28 mouse cellular contexts compared by ENCODE assay signal in genomic region chr9:67864011-67864410, GRCm38 (mm10). TPM values are rescaled to one million over a fixed set of nuclear protein-coding genes. Genes with fewer than 3 reads are reported as not detected.
DNase-seq lines count a peak whose midpoint lies in the region; ATAC-seq and TF ChIP-seq lines count a peak whose summit lies in the region.
"Had no signal": no experiment of that assay in that cellular context is flagged by ENCODE, and none has a peak within 500 bp of the region (broad histone marks: within the 10 kb centered on the region; RNA-seq: fewer than 3 reads in every experiment).

No protein-coding gene starts in this region.

- DNase-seq in adrenal gland, postnatal 14 days: peak; percentile 61
- no peak for DNase-seq in adrenal gland, adult 18-20 months (ENCODE audit: low spot score in 2 of 2)
- peak; percentile 75 for DNase-seq in liver, adult 2 months (ENCODE audit: extremely low read depth, low read depth, low spot score)
- DNase-seq in liver, embryonic 11.5 days (ENCODE audit: low spot score): no peak
- peak; percentile 39 to 53 for DNase-seq in adrenal gland, postnatal 36 days
- DNase-seq in liver, postnatal 0 days: no peak
- no peak for DNase-seq in embryonic facial prominence, embryonic 10.5 days (ENCODE audit: low spot score)
- no peak for DNase-seq in cerebellum, postnatal 14 days
- DNase-seq: cerebellum, adult 8-10 months; heart, adult 2 months; layer of hippocampus, adult 9-11 months; lung, adult 18-20 months; thymus, postnatal 14 days had no signal

- peaks cover 9% of the 10 kb centered on the region; the same call in 1 of the 2 replicates for H3K36me3 ChIP-seq in liver, adult 2 months (ENCODE audit: control insufficient read depth, insufficient read depth, low read length)
- H3K36me3 ChIP-seq in liver, embryonic 11.5 days (ENCODE audit: control insufficient read depth, insufficient read depth, low read length): peaks cover 4% of the 10 kb centered on the region; the same call in 1 of the 2 replicates
- H3K36me3 ChIP-seq in liver, postnatal 0 days (replicated peaks; ENCODE audit: insufficient read depth, low read length): no peaks in the 10 kb centered on the region
- H3K36me3 ChIP-seq in embryonic facial prominence, embryonic 10.5 days (replicated peaks): 0 out of 2 replicates have a peak, but pooled peaks cover 2% of the 10 kb centered on the region
- H3K36me3 ChIP-seq: heart, embryonic 12.5 days; kidney, embryonic 15.5 days; neural tube, embryonic 13.5 days had no signal

- no peak for ATAC-seq in liver, embryonic 11.5 days (replicated peaks; ENCODE audit: low FRiP score)
- no peak for ATAC-seq in liver, postnatal 0 days
- ATAC-seq: forebrain, embryonic 16.5 days; intestine, postnatal 0 days; lung, postnatal 0 days; midbrain, embryonic 13.5 days had no signal

- WGBS in liver, adult 2 months: 16% methylated on average over 4 of the region's 4 CpGs
- 64% methylated on average over 4 of the region's 4 CpGs for WGBS in liver, embryonic 11.5 days
- WGBS in liver, postnatal 0 days (ENCODE audit: insufficient replicate concordance): 50% methylated on average over 4 of the region's 4 CpGs
- 51% methylated on average over 4 of the region's 4 CpGs for WGBS in embryonic facial prominence, embryonic 10.5 days

- peaks cover 20% of the 10 kb centered on the region for H3K4me1 ChIP-seq in liver, adult 2 months (ENCODE audit: control insufficient read depth, insufficient read depth, low read length)
- peaks cover 10% of the 10 kb centered on the region for H3K4me1 ChIP-seq in liver, embryonic 11.5 days (replicated peaks; ENCODE audit: control insufficient read depth, insufficient read depth, low read length)
- peaks cover 22% of the 10 kb centered on the region; the same call in 1 of the 2 replicates for H3K4me1 ChIP-seq in liver, postnatal 0 days (ENCODE audit: insufficient read depth)
- H3K4me1 ChIP-seq in embryonic facial prominence, embryonic 10.5 days: peaks cover 36% of the 10 kb centered on the region
- H3K4me1 ChIP-seq: heart, embryonic 12.5 days; midbrain, embryonic 13.5 days had no signal

- H3K79me2 ChIP-seq in liver, adult 2 months (ENCODE audit: control insufficient read depth, insufficient read depth, low read length): no peaks in the 10 kb centered on the region

- H3K9ac ChIP-seq in liver, adult 2 months (ENCODE audit: low read depth, low read length): no peak overlapping the region
- H3K9ac ChIP-seq in liver, embryonic 11.5 days (ENCODE audit: low read depth, low read length): no peak overlapping the region
- H3K9ac ChIP-seq in liver, postnatal 0 days (replicated peaks): no peak overlapping the region
- H3K9ac ChIP-seq: heart, embryonic 12.5 days; hindbrain, embryonic 14.5 days; kidney, embryonic 15.5 days; midbrain, embryonic 13.5 days; neural tube, embryonic 13.5 days had no signal

- TF ChIP-seq POLR2A in liver, adult 2 months (IDR thresholded peaks at IDR 0.05; ENCODE audit: extremely low read depth, insufficient read depth, low read length): no peak

- no peaks in the 10 kb centered on the region for H3K9me3 ChIP-seq in liver, embryonic 11.5 days (ENCODE audit: control insufficient read depth, low read length)
- no peaks in the 10 kb centered on the region for H3K9me3 ChIP-seq in liver, postnatal 0 days (ENCODE audit: low read length)
- H3K9me3 ChIP-seq in embryonic facial prominence, embryonic 10.5 days: no peaks in the 10 kb centered on the region
- H3K9me3 ChIP-seq: heart, embryonic 12.5 days; kidney, embryonic 15.5 days; midbrain, embryonic 13.5 days; neural tube, embryonic 13.5 days had no signal

- no peaks in the 10 kb centered on the region for H3K27me3 ChIP-seq in liver, adult 2 months (ENCODE audit: control insufficient read depth, insufficient read depth, low read length)
- H3K27me3 ChIP-seq in liver, embryonic 11.5 days (replicated peaks; ENCODE audit: control insufficient read depth, insufficient read depth, low read length): no peaks in the 10 kb centered on the region
- H3K27me3 ChIP-seq in liver, postnatal 0 days (ENCODE audit: insufficient read depth, low read length): no peaks in the 10 kb centered on the region
- H3K27me3 ChIP-seq in embryonic facial prominence, embryonic 10.5 days (replicated peaks; ENCODE audit: low read depth, poor library complexity, severe bottlenecking): no peaks in the 10 kb centered on the region
- H3K27me3 ChIP-seq: heart, embryonic 12.5 days; kidney, embryonic 15.5 days; midbrain, embryonic 13.5 days; neural tube, embryonic 13.5 days had no signal

- H3K4me3 ChIP-seq in liver, adult 2 months (ENCODE audit: insufficient read depth, low read depth, low read length): no peak overlapping the region
- H3K4me3 ChIP-seq in liver, embryonic 11.5 days (ENCODE audit: low read depth, low read length): no peak overlapping the region
- H3K4me3 ChIP-seq in liver, postnatal 0 days (ENCODE audit: low read depth, low read length): no peak overlapping the region
- no peak overlapping the region for H3K4me3 ChIP-seq in embryonic facial prominence, embryonic 10.5 days
- H3K4me3 ChIP-seq: erythroblast, embryonic 14.5 days; heart, adult 2 months; heart, embryonic 12.5 days; kidney, embryonic 15.5 days; midbrain, embryonic 13.5 days; neural tube, embryonic 13.5 days had no signal

- H3K27ac ChIP-seq in liver, adult 2 months (replicated peaks; ENCODE audit: insufficient read depth, low read depth, low read length): no peak overlapping the region
- H3K27ac ChIP-seq in liver, embryonic 11.5 days (ENCODE audit: low read depth, low read length): no peak overlapping the region; the same call in 1 of the 2 replicates
- H3K27ac ChIP-seq in liver, postnatal 0 days (ENCODE audit: low read depth): 0 out of 2 replicates have a peak overlapping the region, but pooled peaks have one; percentile 55
- no peak overlapping the region; the same call in 1 of the 2 replicates for H3K27ac ChIP-seq in embryonic facial prominence, embryonic 10.5 days (replicated peaks)
- H3K27ac ChIP-seq: heart, adult 2 months; hindbrain, embryonic 14.5 days; kidney, embryonic 15.5 days; macrophage; midbrain, embryonic 13.5 days; neural tube, embryonic 13.5 days had no signal

- H3K4me2 ChIP-seq in liver, embryonic 11.5 days: no peak overlapping the region
- H3K4me2 ChIP-seq in liver, postnatal 0 days (ENCODE audit: low read depth, low read length): 0 out of 2 replicates have a peak overlapping the region, but pooled peaks have one; percentile 7
- H3K4me2 ChIP-seq: heart, embryonic 12.5 days; hindbrain, embryonic 14.5 days; kidney, embryonic 15.5 days; midbrain, embryonic 13.5 days; neural tube, embryonic 13.5 days had no signal

- no peak for TF ChIP-seq CTCF in liver, adult 2 months (IDR thresholded peaks at IDR 0.05; ENCODE audit: low read depth, low read length)
- TF ChIP-seq CTCF in liver, postnatal 0 days (IDR thresholded peaks at IDR 0.05; ENCODE audit: low read depth): no peak

- no peak for TF ChIP-seq EP300 in liver, postnatal 0 days (IDR thresholded peaks at IDR 0.05; ENCODE audit: low read depth)

RNA-seq across cellular contexts. Expression of gene Vps13c, which starts 23.8 kb away (rescaled TPM):
- total RNA-seq in adrenal gland, postnatal 14 days (2021): 43.3 and 46.2 TPM in 2 replicates
- 10 to 100 TPM; 39.8 to 46.3 TPM for total RNA-seq in adrenal gland, adult 18-20 months (2021)
- total RNA-seq in liver, adult 2 months (2014; rRNA removed): 29.7 and 34.6 TPM in 2 replicates
- polyA plus RNA-seq in liver, adult 2 months (2012; rRNA removed): 4.8 and 4.9 TPM in 2 replicates
- polyA plus RNA-seq in liver, embryonic 11.5 days (2014; fragmentation: Nextera tagmentation; extraction: Ambion mirVana): 13.5 and 14.7 TPM in 2 replicates
- 10 to 100 TPM; 43.6 to 70.3 TPM for total RNA-seq in adrenal gland, postnatal 36 days (2021)
- polyA plus RNA-seq in liver, postnatal 0 days (2015; fragmentation: Nextera tagmentation; extraction: Ambion mirVana): 3.2 and 3.4 TPM in 2 replicates
- polyA plus RNA-seq in embryonic facial prominence, embryonic 10.5 days (2016; fragmentation: Nextera tagmentation; extraction: Ambion mirVana): 3.5 and 4.0 TPM in 2 replicates

RNA-seq across cellular contexts. Expression of gene C2cd4a, which starts 31.9 kb away (rescaled TPM):
- 0.34 TPM in 1 of 2 replicates, not detected in the other for total RNA-seq in adrenal gland, postnatal 14 days (2021)
- not detected for total RNA-seq in adrenal gland, adult 18-20 months (2021)
- total RNA-seq in liver, adult 2 months (2014; rRNA removed): not detected in 2 replicates
- polyA plus RNA-seq in liver, adult 2 months (2012; rRNA removed): 0.07 TPM in 1 of 2 replicates, not detected in the other
- polyA plus RNA-seq in liver, embryonic 11.5 days (2014; fragmentation: Nextera tagmentation; extraction: Ambion mirVana): 2.6 and 4.2 TPM in 2 replicates
- total RNA-seq in adrenal gland, postnatal 36 days (2021): not detected
- polyA plus RNA-seq in liver, postnatal 0 days (2015; fragmentation: Nextera tagmentation; extraction: Ambion mirVana): 0.09 and 0.89 TPM in 2 replicates
- polyA plus RNA-seq in embryonic facial prominence, embryonic 10.5 days (2016; fragmentation: Nextera tagmentation; extraction: Ambion mirVana): not detected in 2 replicates
- total RNA-seq: gastrocnemius, adult 8-10 months; heart, adult 2 months; hematopoietic stem cell, adult 5-6 weeks; megakaryocyte-erythroid progenitor cell, adult 5-6 weeks; MEL had no signal
- polyA plus RNA-seq: forebrain, embryonic 16.5 days; heart, postnatal 0 days; macrophage had no signal

Comparison
In these comparisons a context has a peak if more than half of its experiments do, and no peak if none do; other contexts are left out.
1. DNase-seq: peak in adrenal gland, postnatal 14 days (single experiment), liver, adult 2 months (single experiment) and adrenal gland, postnatal 36 days (2 of 2); none in adrenal gland, adult 18-20 months (0 of 2), liver, embryonic 11.5 days (single experiment), liver, postnatal 0 days (single experiment), embryonic facial prominence, embryonic 10.5 days (single experiment) and cerebellum, postnatal 14 days (0 of 2).